Mouse (Mus musculus): ENCODE data around the gene Lsm4. TPM values are rescaled to one million over a fixed set of nuclear protein-coding genes. Genes with fewer than 3 reads are reported as not detected.
A peak's percentile ranks its signal among the peaks of the same experiment; 100 is the strongest.

Lsm4 gene
- polyA plus RNA-seq, 1 experiment, result 60.2 TPM

- H3K4me3 ChIP-seq (ENCODE audit: insufficient read depth, low read length), result no peak overlapping the region
- H3K27ac ChIP-seq (ENCODE audit: insufficient read depth, low read length), result peak overlapping the region; percentile 37
- H3K4me1 ChIP-seq (ENCODE audit: control insufficient read depth, insufficient read depth, low read length), result peaks cover 4% of the 10 kb centered on the region
- TF ChIP-seq POLR2A (IDR thresholded peaks at IDR 0.05; ENCODE audit: low read depth, low read length), result no peak
- TF ChIP-seq CTCF (IDR thresholded peaks at IDR 0.05; ENCODE audit: borderline replicate concordance, insufficient read depth, low read length), result no peak
These were observed 29.2 kb downstream of the Lsm4 start for GRCm38 (mm10) chr8:70701982-70702841.

DNA sequence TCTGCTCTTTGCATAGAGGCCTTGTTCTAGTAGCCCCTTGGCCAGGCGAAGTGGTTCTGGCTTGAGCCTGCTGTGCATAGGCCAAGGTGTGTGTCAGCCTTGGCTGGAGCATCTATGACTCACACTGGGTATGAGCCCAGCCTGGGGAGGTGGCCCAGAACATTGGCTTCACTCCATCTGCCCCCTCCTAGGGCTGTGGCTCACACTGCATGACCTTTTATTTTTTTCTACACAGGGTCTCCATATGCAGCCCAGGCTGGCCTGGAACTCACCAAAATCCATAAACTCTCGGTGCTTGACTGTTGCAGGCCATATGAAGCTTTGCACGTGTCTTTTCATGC is 29.8 kb downstream of the Lsm4 start:
- TF ChIP-seq CTCF (IDR thresholded peaks at IDR 0.05; ENCODE audit: borderline replicate concordance, insufficient read depth, low read length) (no peak), POLR2A (IDR thresholded peaks at IDR 0.05; ENCODE audit: low read depth, low read length) (no peak; the same call in 1 of the 2 replicates)
- peaks cover 4% of the 10 kb centered on the region for H3K4me1 ChIP-seq (ENCODE audit: control insufficient read depth, insufficient read depth, low read length)
- no peak overlapping the region for H3K4me3 ChIP-seq (ENCODE audit: insufficient read depth, low read length)
- peak overlapping the region; percentile 37 for H3K27ac ChIP-seq (ENCODE audit: insufficient read depth, low read length)

DNA sequence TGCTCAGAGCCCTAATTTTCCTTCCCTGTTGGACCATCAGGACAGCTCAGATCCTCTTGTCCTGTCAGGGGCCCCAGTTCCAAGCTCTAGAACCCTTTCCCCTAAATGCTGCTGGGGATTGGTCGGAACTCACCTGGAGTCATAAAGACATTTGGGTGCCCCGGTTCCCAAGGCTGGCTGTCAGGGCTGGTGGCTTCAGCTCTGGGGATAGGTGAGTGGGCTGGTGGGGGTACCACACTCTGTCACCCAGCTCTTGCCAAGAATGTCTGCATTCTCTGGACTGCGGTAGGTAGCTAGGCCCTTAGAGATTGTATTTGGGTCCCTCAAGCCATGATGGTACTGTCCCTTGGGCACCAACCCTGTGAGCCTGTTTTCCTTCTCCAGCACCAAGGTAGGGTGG is 30.2 kb downstream of the Lsm4 start, which contains the start of gene Iqcn:
Iqcn (plus strand) TSS at position 171 of the 400 bp plus-strand sequence.
- no peak for TF ChIP-seq POLR2A (IDR thresholded peaks at IDR 0.05; ENCODE audit: low read depth, low read length)
- TF ChIP-seq CTCF (IDR thresholded peaks at IDR 0.05; ENCODE audit: borderline replicate concordance, insufficient read depth, low read length), result no peak
- peak within 1 kb of the TSS; percentile 37 for H3K27ac ChIP-seq (ENCODE audit: insufficient read depth, low read length)
- no peak within 1 kb of the TSS for H3K4me3 ChIP-seq (ENCODE audit: insufficient read depth, low read length)
- H3K4me1 ChIP-seq (ENCODE audit: control insufficient read depth, insufficient read depth, low read length), result peaks cover 4% of the 10 kb centered on the region

DNA sequence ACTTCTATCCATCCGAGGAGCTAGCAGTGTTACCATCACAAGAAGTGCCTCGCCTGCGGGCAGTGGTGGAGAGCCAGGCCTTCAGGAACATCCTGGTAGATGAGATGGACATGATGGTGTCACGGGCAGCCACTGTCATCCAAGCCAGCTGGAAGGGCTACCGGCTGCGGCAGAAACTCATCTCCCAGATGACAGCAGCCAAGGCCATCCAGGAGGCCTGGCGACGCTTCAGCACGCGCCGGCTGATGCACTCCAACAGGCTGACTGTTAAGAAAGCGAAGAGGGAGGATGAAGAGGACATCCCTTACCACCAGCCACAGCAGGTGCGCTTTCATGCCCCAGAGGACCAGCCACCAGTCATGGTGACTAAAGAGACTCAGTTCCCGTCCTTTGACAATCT is 35.2 kb downstream of the Lsm4 start:
- Histone ChIP-seq H3K27ac (ENCODE audit: insufficient read depth, low read length) (no peak overlapping the region), H3K4me1 (ENCODE audit: control insufficient read depth, insufficient read depth, low read length) (no peaks in the 10 kb centered on the region), H3K4me3 (ENCODE audit: insufficient read depth, low read length) (no peak overlapping the region)
- TF ChIP-seq POLR2A (IDR thresholded peaks at IDR 0.05; ENCODE audit: low read depth, low read length) (no peak), CTCF (IDR thresholded peaks at IDR 0.05; ENCODE audit: borderline replicate concordance, insufficient read depth, low read length) (no peak)

GRCm38 (mm10) chr8:70709794-70710193 is 36.7 kb downstream of the Lsm4 start:
- no peak for TF ChIP-seq CTCF (IDR thresholded peaks at IDR 0.05; ENCODE audit: borderline replicate concordance, insufficient read depth, low read length)
- no peak for TF ChIP-seq POLR2A (IDR thresholded peaks at IDR 0.05; ENCODE audit: low read depth, low read length)
- H3K4me3 ChIP-seq (ENCODE audit: insufficient read depth, low read length), result no peak overlapping the region
- no peak overlapping the region for H3K27ac ChIP-seq (ENCODE audit: insufficient read depth, low read length)
- H3K4me1 ChIP-seq (ENCODE audit: control insufficient read depth, insufficient read depth, low read length), result no peaks in the 10 kb centered on the region

- TF ChIP-seq CTCF (IDR thresholded peaks at IDR 0.05; ENCODE audit: borderline replicate concordance, insufficient read depth, low read length) (no peak), POLR2A (IDR thresholded peaks at IDR 0.05; ENCODE audit: low read depth, low read length) (no peak)
- H3K4me3 ChIP-seq (ENCODE audit: insufficient read depth, low read length), result no peak overlapping the region
- H3K4me1 ChIP-seq (ENCODE audit: control insufficient read depth, insufficient read depth, low read length), result no peaks in the 10 kb centered on the region
- H3K27ac ChIP-seq (ENCODE audit: insufficient read depth, low read length), result no peak overlapping the region
These were observed 37.2 kb downstream of the Lsm4 start for GRCm38 (mm10) chr8:70710296-70710695.

GRCm38 (mm10) chr8:70711041-70711440 is 38.0 kb downstream of the Lsm4 start:
- TF ChIP-seq CTCF (IDR thresholded peaks at IDR 0.05; ENCODE audit: borderline replicate concordance, insufficient read depth, low read length), result no peak
- no peak for TF ChIP-seq POLR2A (IDR thresholded peaks at IDR 0.05; ENCODE audit: low read depth, low read length)
- no peak overlapping the region for H3K4me3 ChIP-seq (ENCODE audit: insufficient read depth, low read length)
- no peak overlapping the region for H3K27ac ChIP-seq (ENCODE audit: insufficient read depth, low read length)
- no peaks in the 10 kb centered on the region for H3K4me1 ChIP-seq (ENCODE audit: control insufficient read depth, insufficient read depth, low read length)

- TF ChIP-seq POLR2A (IDR thresholded peaks at IDR 0.05; ENCODE audit: low read depth, low read length) (no peak), CTCF (IDR thresholded peaks at IDR 0.05; ENCODE audit: borderline replicate concordance, insufficient read depth, low read length) (no peak)
- Histone ChIP-seq H3K4me1 (ENCODE audit: control insufficient read depth, insufficient read depth, low read length) (no peaks in the 10 kb centered on the region), H3K27ac (ENCODE audit: insufficient read depth, low read length) (no peak overlapping the region), H3K4me3 (ENCODE audit: insufficient read depth, low read length) (no peak overlapping the region)
These were observed 40.9 kb downstream of the Lsm4 start for GRCm38 (mm10) chr8:70713991-70714390.

DNA sequence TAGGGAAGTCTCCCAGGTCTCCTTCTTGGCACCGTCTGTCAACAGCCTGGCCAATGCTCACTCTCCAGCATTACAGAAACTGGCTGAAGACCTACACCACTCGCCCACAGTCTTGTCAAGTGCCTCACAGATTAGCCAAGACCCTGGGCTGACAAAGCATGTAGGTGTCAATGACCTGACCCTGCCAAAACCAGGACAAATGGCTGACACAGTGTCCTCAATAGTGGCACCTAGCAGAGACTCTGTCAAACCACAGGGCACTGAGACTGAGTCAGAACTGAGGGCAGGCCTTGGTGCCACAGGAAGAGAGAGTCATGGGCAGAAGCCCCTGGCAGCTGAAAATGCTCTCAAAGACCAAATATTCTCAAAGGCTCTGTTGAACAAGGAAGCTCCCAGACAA is 42.0 kb downstream of the Lsm4 start:
- no peak for TF ChIP-seq CTCF (IDR thresholded peaks at IDR 0.05; ENCODE audit: borderline replicate concordance, insufficient read depth, low read length)
- no peak for TF ChIP-seq POLR2A (IDR thresholded peaks at IDR 0.05; ENCODE audit: low read depth, low read length)

More for the DNA sequence above, 42.0 kb downstream of the Lsm4 start:
- H3K4me1 ChIP-seq (ENCODE audit: control insufficient read depth, insufficient read depth, low read length), result no peaks in the 10 kb centered on the region
- no peak overlapping the region for H3K27ac ChIP-seq (ENCODE audit: insufficient read depth, low read length)
- no peak overlapping the region for H3K4me3 ChIP-seq (ENCODE audit: insufficient read depth, low read length)

Measured in embryonic fibroblast, embryonic 13.5 days (primary cell).